Mouse (Mus musculus): ENCODE results near the gene Cdcp1. TPM values are rescaled to one million over a fixed set of nuclear protein-coding genes. Genes with fewer than 3 reads are reported as not detected.

Cdcp1 gene
- polyA plus RNA-seq, 1 experiment: 0.95 TPM

- DNase-seq (ENCODE audit: low read depth in 1 of 2, low spot score in 2 of 2): no peak
- Histone ChIP-seq H3K4me1 (ENCODE audit: control insufficient read depth, insufficient read depth, insufficient read length) (no peaks in the 10 kb centered on the region), H3K27ac (ENCODE audit: insufficient read depth, low read length) (no peak overlapping the region), H3K27me3 (ENCODE audit: control insufficient read depth, insufficient read depth, low read length) (no peaks in the 10 kb centered on the region), H3K36me3 (ENCODE audit: control insufficient read depth, insufficient read depth, low read length) (no peaks in the 10 kb centered on the region), H3K4me3 (ENCODE audit: extremely low read depth, insufficient read depth, insufficient read length) (no peak overlapping the region)
- 53% methylated on average over 2 of the region's 2 CpGs for WGBS
- TF ChIP-seq POLR2A (IDR thresholded peaks at IDR 0.05; ENCODE audit: low read depth, low read length): no peak
- TF ChIP-seq CTCF (IDR thresholded peaks at IDR 0.05; ENCODE audit: extremely low read depth, insufficient read depth, insufficient read length, insufficient replicate concordance): no peak
Measured at GRCm38 (mm10) chr9:123224863-123225431, 9.1 kb upstream of the Cdcp1 start.

- H3K4me3 ChIP-seq (ENCODE audit: extremely low read depth, insufficient read depth, insufficient read length): no peak overlapping the region
- H3K27me3 ChIP-seq (ENCODE audit: control insufficient read depth, insufficient read depth, low read length): no peaks in the 10 kb centered on the region
- 32% methylated on average over 5 of the region's 5 CpGs for WGBS
- TF ChIP-seq POLR2A (IDR thresholded peaks at IDR 0.05; ENCODE audit: low read depth, low read length) (no peak), CTCF (IDR thresholded peaks at IDR 0.05; ENCODE audit: extremely low read depth, insufficient read depth, insufficient read length, insufficient replicate concordance) (no peak)
- no peak for DNase-seq (ENCODE audit: low read depth in 1 of 2, low spot score in 2 of 2)
- no peak overlapping the region for H3K27ac ChIP-seq (ENCODE audit: insufficient read depth, low read length)
- peaks cover 4% of the 10 kb centered on the region; the same call in 1 of the 2 replicates for H3K4me1 ChIP-seq (ENCODE audit: control insufficient read depth, insufficient read depth, insufficient read length)
- H3K36me3 ChIP-seq (ENCODE audit: control insufficient read depth, insufficient read depth, low read length): no peaks in the 10 kb centered on the region
Measured at GRCm38 (mm10) chr9:123219826-123220225, 4.0 kb upstream of the Cdcp1 start.

- Histone ChIP-seq H3K27me3 (ENCODE audit: control insufficient read depth, insufficient read depth, low read length) (no peaks in the 10 kb centered on the region), H3K27ac (ENCODE audit: insufficient read depth, low read length) (no peak overlapping the region), H3K4me3 (ENCODE audit: extremely low read depth, insufficient read depth, insufficient read length) (no peak overlapping the region), H3K4me1 (ENCODE audit: control insufficient read depth, insufficient read depth, insufficient read length) (peaks cover 4% of the 10 kb centered on the region; the same call in 1 of the 2 replicates), H3K36me3 (ENCODE audit: control insufficient read depth, insufficient read depth, low read length) (no peaks in the 10 kb centered on the region)
- DNase-seq (ENCODE audit: low read depth in 1 of 2, low spot score in 2 of 2): no peak
- no peak for TF ChIP-seq CTCF (IDR thresholded peaks at IDR 0.05; ENCODE audit: extremely low read depth, insufficient read depth, insufficient read length, insufficient replicate concordance)
- TF ChIP-seq POLR2A (IDR thresholded peaks at IDR 0.05; ENCODE audit: low read depth, low read length): no peak
- WGBS: 84% methylated on average over 9 of the region's 9 CpGs
Measured at GRCm38 (mm10) chr9:123213371-123213770, 2.5 kb downstream of the Cdcp1 start.

GRCm38 (mm10) chr9:123207895-123208294 is 7.9 kb downstream of the Cdcp1 start:
- H3K4me3 ChIP-seq (ENCODE audit: extremely low read depth, insufficient read depth, insufficient read length): no peak overlapping the region
- no peaks in the 10 kb centered on the region for H3K4me1 ChIP-seq (ENCODE audit: control insufficient read depth, insufficient read depth, insufficient read length)
- no peak for DNase-seq (ENCODE audit: low read depth in 1 of 2, low spot score in 2 of 2)
- no peak for TF ChIP-seq CTCF (IDR thresholded peaks at IDR 0.05; ENCODE audit: extremely low read depth, insufficient read depth, insufficient read length, insufficient replicate concordance)
- TF ChIP-seq POLR2A (IDR thresholded peaks at IDR 0.05; ENCODE audit: low read depth, low read length): no peak
- no peaks in the 10 kb centered on the region for H3K27me3 ChIP-seq (ENCODE audit: control insufficient read depth, insufficient read depth, low read length)
- 93% methylated on average over 1 of the region's 1 CpGs for WGBS
- H3K36me3 ChIP-seq (ENCODE audit: control insufficient read depth, insufficient read depth, low read length): no peaks in the 10 kb centered on the region
- no peak overlapping the region for H3K27ac ChIP-seq (ENCODE audit: insufficient read depth, low read length)

- no peaks in the 10 kb centered on the region for H3K36me3 ChIP-seq (ENCODE audit: control insufficient read depth, insufficient read depth, low read length)
- H3K27ac ChIP-seq (ENCODE audit: insufficient read depth, low read length): no peak overlapping the region
- WGBS: 87% methylated on average over 2 of the region's 2 CpGs
- DNase-seq (ENCODE audit: low read depth in 1 of 2, low spot score in 2 of 2): no peak
- no peak overlapping the region for H3K4me3 ChIP-seq (ENCODE audit: extremely low read depth, insufficient read depth, insufficient read length)
- TF ChIP-seq CTCF (IDR thresholded peaks at IDR 0.05; ENCODE audit: extremely low read depth, insufficient read depth, insufficient read length, insufficient replicate concordance): no peak
- TF ChIP-seq POLR2A (IDR thresholded peaks at IDR 0.05; ENCODE audit: low read depth, low read length): no peak
- H3K4me1 ChIP-seq (ENCODE audit: control insufficient read depth, insufficient read depth, insufficient read length): no peaks in the 10 kb centered on the region
- no peaks in the 10 kb centered on the region for H3K27me3 ChIP-seq (ENCODE audit: control insufficient read depth, insufficient read depth, low read length)
Measured at GRCm38 (mm10) chr9:123206948-123207347, 8.9 kb downstream of the Cdcp1 start.

GRCm38 (mm10) chr9:123206526-123206925 is 9.3 kb downstream of the Cdcp1 start:
- WGBS: 77% methylated on average over 2 of the region's 2 CpGs
- Histone ChIP-seq H3K27me3 (ENCODE audit: control insufficient read depth, insufficient read depth, low read length) (no peaks in the 10 kb centered on the region), H3K36me3 (ENCODE audit: control insufficient read depth, insufficient read depth, low read length) (no peaks in the 10 kb centered on the region), H3K27ac (ENCODE audit: insufficient read depth, low read length) (no peak overlapping the region), H3K4me3 (ENCODE audit: extremely low read depth, insufficient read depth, insufficient read length) (no peak overlapping the region), H3K4me1 (ENCODE audit: control insufficient read depth, insufficient read depth, insufficient read length) (no peaks in the 10 kb centered on the region)
- no peak for TF ChIP-seq CTCF (IDR thresholded peaks at IDR 0.05; ENCODE audit: extremely low read depth, insufficient read depth, insufficient read length, insufficient replicate concordance)
- TF ChIP-seq POLR2A (IDR thresholded peaks at IDR 0.05; ENCODE audit: low read depth, low read length): no peak
- no peak for DNase-seq (ENCODE audit: low read depth in 1 of 2, low spot score in 2 of 2)

GRCm38 (mm10) chr9:123200116-123200515 is 15.7 kb downstream of the Cdcp1 start:
- no peak for DNase-seq (ENCODE audit: low read depth in 1 of 2, low spot score in 2 of 2)
- H3K36me3 ChIP-seq (ENCODE audit: control insufficient read depth, insufficient read depth, low read length): no peaks in the 10 kb centered on the region
- TF ChIP-seq CTCF (IDR thresholded peaks at IDR 0.05; ENCODE audit: extremely low read depth, insufficient read depth, insufficient read length, insufficient replicate concordance): no peak
- TF ChIP-seq POLR2A (IDR thresholded peaks at IDR 0.05; ENCODE audit: low read depth, low read length): no peak
- 74% methylated on average over 3 of the region's 3 CpGs for WGBS
- H3K27ac ChIP-seq (ENCODE audit: insufficient read depth, low read length): no peak overlapping the region
- H3K4me1 ChIP-seq (ENCODE audit: control insufficient read depth, insufficient read depth, insufficient read length): no peaks in the 10 kb centered on the region
- H3K27me3 ChIP-seq (ENCODE audit: control insufficient read depth, insufficient read depth, low read length): no peaks in the 10 kb centered on the region
- H3K4me3 ChIP-seq (ENCODE audit: extremely low read depth, insufficient read depth, insufficient read length): no peak overlapping the region

All from spleen, adult 2 months (tissue).